Mouse (Mus musculus): ENCODE measurements at regions not wholly inside any gene's neighbourhood (a gene's known extent, or its start where the extent isn't known, plus 50 kb on each side); places are given as distances from the start of the nearest gene placed in this dataset.

GRCm38 (mm10) chr1:90393861-90394260, 190.1 kb downstream of the Ackr3 start:
- Histone ChIP-seq H3K4me3 (no peak overlapping the region), H3K9ac (ENCODE audit: low read depth, low read length) (no peak overlapping the region), H3K36me3 (ENCODE audit: control insufficient read depth, insufficient read depth, low read length) (no peaks in the 10 kb centered on the region), H3K27ac (no peak overlapping the region), H3K79me2 (replicated peaks; ENCODE audit: control insufficient read depth, insufficient read depth, low read length) (no peaks in the 10 kb centered on the region), H3K27me3 (ENCODE audit: control insufficient read depth, insufficient read depth, low read length) (no peaks in the 10 kb centered on the region), H3K4me1 (ENCODE audit: control insufficient read depth, insufficient read depth, low read length) (no peaks in the 10 kb centered on the region)
- 49% methylated on average over 5 of the region's 5 CpGs for WGBS
- no peak for DNase-seq
- TF ChIP-seq EP300 (IDR thresholded peaks at IDR 0.05; ENCODE audit: insufficient read depth, low read depth, low read length) (no peak), CTCF (IDR thresholded peaks at IDR 0.05) (no peak), POLR2A (IDR thresholded peaks at IDR 0.05; ENCODE audit: insufficient read depth, low read depth, low read length) (no peak)
- intact Hi-C loops (cut with DNase I) = no loop called here

GRCm38 (mm10) chr1:90395331-90396016, 191.7 kb downstream of the Ackr3 start:
- Histone ChIP-seq H3K27me3 (ENCODE audit: control insufficient read depth, insufficient read depth, low read length) (no peaks in the 10 kb centered on the region), H3K36me3 (ENCODE audit: control insufficient read depth, insufficient read depth, low read length) (no peaks in the 10 kb centered on the region), H3K79me2 (replicated peaks; ENCODE audit: control insufficient read depth, insufficient read depth, low read length) (no peaks in the 10 kb centered on the region), H3K9ac (ENCODE audit: low read depth, low read length) (no peak overlapping the region), H3K27ac (no peak overlapping the region), H3K4me1 (ENCODE audit: control insufficient read depth, insufficient read depth, low read length) (no peaks in the 10 kb centered on the region), H3K4me3 (no peak overlapping the region)
- no peak for DNase-seq
- WGBS = 72% methylated on average over 5 of the region's 5 CpGs
- intact Hi-C loops (cut with DNase I) = no loop called here
- no peak for TF ChIP-seq CTCF (IDR thresholded peaks at IDR 0.05)
- TF ChIP-seq POLR2A (IDR thresholded peaks at IDR 0.05; ENCODE audit: insufficient read depth, low read depth, low read length) = no peak
- TF ChIP-seq EP300 (IDR thresholded peaks at IDR 0.05; ENCODE audit: insufficient read depth, low read depth, low read length) = no peak

- TF ChIP-seq CTCF (IDR thresholded peaks at IDR 0.05) = no peak
- no peak for TF ChIP-seq EP300 (IDR thresholded peaks at IDR 0.05; ENCODE audit: insufficient read depth, low read depth, low read length)
- no peak for TF ChIP-seq POLR2A (IDR thresholded peaks at IDR 0.05; ENCODE audit: insufficient read depth, low read depth, low read length)
- no peak for DNase-seq
- 85% methylated on average over 1 of the region's 1 CpGs for WGBS
- Histone ChIP-seq H3K4me1 (ENCODE audit: control insufficient read depth, insufficient read depth, low read length) (no peaks in the 10 kb centered on the region), H3K36me3 (ENCODE audit: control insufficient read depth, insufficient read depth, low read length) (no peaks in the 10 kb centered on the region), H3K27me3 (ENCODE audit: control insufficient read depth, insufficient read depth, low read length) (no peaks in the 10 kb centered on the region), H3K9ac (ENCODE audit: low read depth, low read length) (no peak overlapping the region), H3K4me3 (no peak overlapping the region), H3K79me2 (replicated peaks; ENCODE audit: control insufficient read depth, insufficient read depth, low read length) (no peaks in the 10 kb centered on the region), H3K27ac (no peak overlapping the region)
- intact Hi-C loops (cut with DNase I) = no loop called here
Measured at GRCm38 (mm10) chr1:90396660-90397059, 192.9 kb downstream of the Ackr3 start.

- WGBS = 88% methylated on average over 5 of the region's 5 CpGs
- TF ChIP-seq EP300 (IDR thresholded peaks at IDR 0.05; ENCODE audit: insufficient read depth, low read depth, low read length) (no peak), POLR2A (IDR thresholded peaks at IDR 0.05; ENCODE audit: insufficient read depth, low read depth, low read length) (no peak), CTCF (IDR thresholded peaks at IDR 0.05) (no peak)
- Histone ChIP-seq H3K4me3 (no peak overlapping the region), H3K9ac (ENCODE audit: low read depth, low read length) (no peak overlapping the region), H3K79me2 (replicated peaks; ENCODE audit: control insufficient read depth, insufficient read depth, low read length) (no peaks in the 10 kb centered on the region), H3K27ac (no peak overlapping the region), H3K36me3 (ENCODE audit: control insufficient read depth, insufficient read depth, low read length) (no peaks in the 10 kb centered on the region), H3K4me1 (ENCODE audit: control insufficient read depth, insufficient read depth, low read length) (no peaks in the 10 kb centered on the region), H3K27me3 (ENCODE audit: control insufficient read depth, insufficient read depth, low read length) (no peaks in the 10 kb centered on the region)
- no peak for DNase-seq
- intact Hi-C loops (cut with DNase I) = no loop called here
Measured at GRCm38 (mm10) chr1:90397355-90397754, 193.6 kb downstream of the Ackr3 start.

GRCm38 (mm10) chr1:90398396-90398975, 194.7 kb downstream of the Ackr3 start:
- 60% methylated on average over 15 of the region's 15 CpGs for WGBS
- no peaks in the 10 kb centered on the region for H3K4me1 ChIP-seq (ENCODE audit: control insufficient read depth, insufficient read depth, low read length)
- no peak for DNase-seq
- intact Hi-C loops (cut with DNase I) = no loop called here
- H3K4me3 ChIP-seq = no peak overlapping the region
- no peak for TF ChIP-seq EP300 (IDR thresholded peaks at IDR 0.05; ENCODE audit: insufficient read depth, low read depth, low read length)
- TF ChIP-seq CTCF (IDR thresholded peaks at IDR 0.05) = no peak
- TF ChIP-seq POLR2A (IDR thresholded peaks at IDR 0.05; ENCODE audit: insufficient read depth, low read depth, low read length) = no peak
- H3K36me3 ChIP-seq (ENCODE audit: control insufficient read depth, insufficient read depth, low read length) = no peaks in the 10 kb centered on the region
- no peaks in the 10 kb centered on the region for H3K79me2 ChIP-seq (replicated peaks; ENCODE audit: control insufficient read depth, insufficient read depth, low read length)
- no peak overlapping the region for H3K9ac ChIP-seq (ENCODE audit: low read depth, low read length)
- H3K27ac ChIP-seq = no peak overlapping the region
- no peaks in the 10 kb centered on the region for H3K27me3 ChIP-seq (ENCODE audit: control insufficient read depth, insufficient read depth, low read length)

GRCm38 (mm10) chr1:90403057-90403456, 199.3 kb downstream of the Ackr3 start:
- Histone ChIP-seq H3K27ac (no peak overlapping the region), H3K79me2 (replicated peaks; ENCODE audit: control insufficient read depth, insufficient read depth, low read length) (no peaks in the 10 kb centered on the region), H3K36me3 (ENCODE audit: control insufficient read depth, insufficient read depth, low read length) (no peaks in the 10 kb centered on the region), H3K4me3 (no peak overlapping the region), H3K9ac (ENCODE audit: low read depth, low read length) (no peak overlapping the region), H3K27me3 (ENCODE audit: control insufficient read depth, insufficient read depth, low read length) (no peaks in the 10 kb centered on the region), H3K4me1 (ENCODE audit: control insufficient read depth, insufficient read depth, low read length) (no peaks in the 10 kb centered on the region; the same call in 1 of the 2 replicates)
- no peak for DNase-seq
- TF ChIP-seq POLR2A (IDR thresholded peaks at IDR 0.05; ENCODE audit: insufficient read depth, low read depth, low read length) (no peak), EP300 (IDR thresholded peaks at IDR 0.05; ENCODE audit: insufficient read depth, low read depth, low read length) (no peak), CTCF (IDR thresholded peaks at IDR 0.05) (no peak)
- 89% methylated on average over 6 of the region's 6 CpGs for WGBS
- intact Hi-C loops (cut with DNase I) = no loop called here

All from heart, adult 2 months (tissue).